Mouse (Mus musculus) cerebellum, adult 11-12 months (tissue): Measurements from ENCODE around the gene Sec61b.

Source experiments
- DNase-seq: peaks from one replicate; pipeline ENCODE4 v3.0.0; 2022

Sec61b gene

DNA sequence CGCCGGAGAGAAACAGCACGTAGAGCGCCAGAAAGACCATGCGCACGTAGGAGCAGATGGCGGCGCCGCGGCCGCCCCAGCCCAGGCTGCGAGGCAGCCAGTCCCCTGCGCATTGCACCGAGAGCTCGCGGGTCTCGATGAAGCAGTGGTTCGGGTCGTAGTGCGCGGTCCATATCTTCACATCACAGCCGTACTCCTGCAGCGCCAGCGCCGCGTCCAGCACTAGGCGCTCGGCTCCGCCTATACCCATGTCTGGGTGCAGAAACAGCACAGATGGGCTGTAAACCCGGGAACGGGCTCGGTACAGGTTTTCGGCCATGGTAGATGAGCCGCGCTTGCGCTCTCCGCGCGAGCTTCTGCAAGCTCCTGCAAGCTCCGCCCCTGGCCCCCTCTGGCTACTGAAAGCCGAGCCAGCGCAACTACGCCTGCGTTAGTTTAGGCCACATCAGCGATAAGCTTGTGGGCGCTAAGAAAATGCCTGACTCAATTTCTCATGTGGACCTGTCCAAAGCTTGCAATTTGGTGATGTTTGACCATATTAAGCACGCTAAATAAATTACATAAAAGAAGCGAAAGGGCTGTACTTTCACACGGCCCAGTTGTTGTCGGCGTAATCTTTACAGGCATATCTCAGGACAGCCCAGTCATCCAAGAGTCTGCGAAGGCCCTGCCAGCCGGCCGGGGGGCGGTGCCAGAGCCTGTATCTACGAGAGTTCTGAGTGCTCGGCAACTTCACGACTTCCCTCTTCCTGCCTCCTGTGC lies at the start of gene Sec61b, which contains the start of gene Alg2:
Gene Sec61b (plus strand): TSS at position 691 of the 762 bp plus-strand sequence.
Gene Alg2 (minus strand): TSS at position 366 of the 762 bp plus-strand sequence.
- peak; percentile 98 for DNase-seq

- DNase-seq: no peak
Observed at GRCm38 (mm10) chr4:47425247-47425830, 49.1 kb upstream of the Sec61b start.

- DNase-seq: no peak
Observed at GRCm38 (mm10) chr4:47427606-47428005, 46.9 kb upstream of the Sec61b start.

- DNase-seq: no peak
Observed at GRCm38 (mm10) chr4:47430557-47430956, 43.9 kb upstream of the Sec61b start.

- DNase-seq: no peak
Observed at GRCm38 (mm10) chr4:47431081-47431480, 43.4 kb upstream of the Sec61b start.

DNA sequence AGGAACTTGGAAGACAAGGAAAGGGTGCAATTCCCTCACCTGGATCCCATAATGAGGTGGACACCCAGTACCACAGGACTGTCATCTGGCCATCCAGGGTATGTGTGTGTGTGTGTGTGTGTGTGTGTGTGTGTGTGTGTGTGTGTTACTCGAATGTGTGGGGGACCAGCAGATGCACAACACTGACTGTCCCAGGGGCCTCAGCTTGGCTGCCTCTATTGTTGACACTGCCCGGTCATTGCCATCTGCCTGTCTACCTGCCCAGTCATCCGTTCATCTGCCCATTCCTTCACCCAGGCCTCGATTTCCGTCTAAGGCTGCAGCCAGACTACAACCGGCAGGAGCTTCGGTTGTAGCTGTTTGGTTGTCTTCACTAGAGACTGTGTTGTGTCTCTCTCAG lies 41.7 kb upstream of the Sec61b start:
- no peak for DNase-seq

GRCm38 (mm10) chr4:47435131-47435530 lies 39.3 kb upstream of the Sec61b start:
- no peak for DNase-seq

DNA sequence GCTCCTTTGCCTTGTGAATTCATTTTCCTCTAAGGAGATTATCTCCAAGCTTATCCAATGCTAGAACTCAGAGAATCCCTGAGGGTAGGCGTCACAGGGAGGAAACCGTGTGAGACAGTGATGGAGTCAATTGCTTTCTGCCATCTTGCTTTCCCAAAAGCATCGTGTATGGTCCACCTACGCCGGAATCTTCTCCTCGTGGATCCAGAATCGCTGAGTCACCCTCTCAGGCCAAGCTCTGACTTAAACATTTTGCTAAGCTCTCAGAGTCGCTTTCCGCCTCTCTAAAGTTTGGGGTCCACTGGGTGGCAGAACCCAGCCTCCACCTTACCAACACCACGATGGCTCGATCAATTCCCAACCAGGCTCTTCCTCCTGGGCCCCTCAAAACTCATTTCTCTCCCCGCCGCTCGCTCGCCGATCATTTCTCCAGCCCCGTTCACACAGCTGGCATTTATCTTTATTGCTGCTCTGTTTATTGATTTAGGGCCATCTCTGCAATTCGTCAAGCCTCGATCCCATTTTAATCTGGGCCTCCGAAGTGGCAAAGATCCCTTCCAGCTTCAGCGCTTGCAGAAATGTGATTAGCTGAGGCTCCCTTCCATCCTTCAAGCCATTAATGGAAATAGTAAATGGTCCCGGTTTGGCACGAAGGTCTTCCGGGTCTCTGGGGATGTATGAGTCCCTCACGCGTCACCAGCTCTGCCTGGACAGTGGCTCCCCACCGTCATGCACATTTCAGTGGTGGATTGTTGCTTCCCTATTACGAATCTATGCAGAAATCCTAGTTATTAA lies 38.7 kb upstream of the Sec61b start:
- no peak for DNase-seq

GRCm38 (mm10) chr4:47437365-47438340 lies 36.8 kb upstream of the Sec61b start:
- peak; percentile 85 for DNase-seq

GRCm38 (mm10) chr4:47438956-47439355 lies 35.5 kb upstream of the Sec61b start:
- DNase-seq: no peak

GRCm38 (mm10) chr4:47440951-47441350 lies 33.5 kb upstream of the Sec61b start:
- DNase-seq: no peak

DNA sequence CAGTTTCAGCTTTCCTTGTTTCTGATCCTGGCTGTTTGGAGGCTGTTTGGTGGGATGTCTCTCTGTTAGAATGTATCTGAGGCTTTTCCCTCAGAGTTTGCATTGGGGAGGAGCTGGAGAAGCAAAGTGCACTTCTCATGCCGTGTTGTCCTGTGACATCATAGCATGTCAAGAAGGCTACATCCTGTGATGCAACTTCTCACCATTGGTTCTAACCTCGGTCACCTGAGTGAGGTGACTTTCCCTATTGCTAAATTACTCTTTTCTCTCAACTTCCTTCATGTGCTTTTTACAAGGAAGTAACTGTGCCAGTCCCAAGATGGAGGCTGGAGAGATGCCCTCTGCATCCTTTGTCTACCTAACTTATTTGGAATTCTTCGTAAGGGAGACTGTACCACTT lies 25.9 kb upstream of the Sec61b start:
- no peak for DNase-seq

GRCm38 (mm10) chr4:47449116-47449515 lies 25.3 kb upstream of the Sec61b start:
- no peak for DNase-seq

DNA sequence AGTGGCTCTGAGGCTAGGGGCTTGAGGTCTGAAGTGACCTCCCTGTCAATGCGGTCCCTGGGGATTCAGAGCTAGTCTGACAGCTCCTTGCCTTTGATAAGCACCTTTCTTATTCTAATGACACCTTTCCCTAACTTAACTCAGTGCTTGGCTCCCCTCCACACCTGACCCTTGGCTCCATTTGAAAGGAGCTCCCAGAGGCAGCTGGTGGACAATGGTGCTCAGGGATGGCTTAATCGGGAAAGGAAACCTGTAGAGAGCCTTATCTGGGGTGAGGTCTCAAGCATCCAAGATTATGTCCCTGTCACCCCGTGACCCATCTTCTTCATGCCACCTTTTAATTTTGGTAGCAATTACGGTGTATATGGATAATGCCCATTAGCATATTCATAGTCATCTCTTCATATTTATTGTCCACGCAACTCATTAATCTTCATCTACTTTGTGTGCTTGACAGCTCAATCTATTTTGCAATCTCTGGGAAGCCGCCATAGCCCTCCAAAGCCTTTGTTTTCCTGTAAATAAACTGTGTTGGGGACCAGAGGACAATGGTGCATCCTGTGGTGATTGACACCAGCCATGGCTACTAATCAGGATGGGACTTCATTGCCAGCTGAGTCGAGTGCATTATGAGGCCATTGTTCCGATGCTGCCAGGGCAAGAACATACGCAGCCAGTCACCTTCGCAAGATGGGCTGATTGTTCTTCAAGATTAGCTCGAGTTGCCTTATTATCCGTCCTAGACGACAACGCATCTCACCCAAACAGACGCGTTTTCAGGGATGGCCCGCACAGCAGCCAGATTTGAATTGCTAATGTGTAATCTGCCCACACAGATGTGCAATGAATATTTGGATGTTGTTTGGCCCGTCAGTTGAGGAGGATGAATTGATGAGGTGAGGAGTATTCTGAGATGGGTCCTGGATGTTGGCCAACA lies 24.6 kb upstream of the Sec61b start:
- DNase-seq: no peak

DNA sequence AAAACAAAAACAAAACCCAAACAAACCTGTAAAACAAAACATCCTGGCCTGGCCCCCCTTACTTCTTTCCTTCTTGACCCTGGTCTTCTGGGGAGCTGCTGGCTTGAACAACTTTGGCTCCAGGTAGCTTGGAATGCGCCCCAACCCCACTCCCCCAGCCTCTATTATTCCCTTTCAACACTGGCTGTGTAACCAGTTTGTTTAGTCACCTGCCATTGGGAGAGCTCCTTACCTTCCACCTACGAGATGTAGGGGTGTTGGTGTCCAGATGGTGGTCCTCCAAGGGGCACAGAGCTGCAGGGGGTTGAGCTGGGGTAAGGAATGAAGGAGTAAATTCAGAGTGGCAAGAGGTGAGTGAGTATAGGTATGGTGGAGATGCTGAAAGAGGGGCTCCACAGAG lies 7.3 kb upstream of the Sec61b start:
- no peak for DNase-seq

DNA sequence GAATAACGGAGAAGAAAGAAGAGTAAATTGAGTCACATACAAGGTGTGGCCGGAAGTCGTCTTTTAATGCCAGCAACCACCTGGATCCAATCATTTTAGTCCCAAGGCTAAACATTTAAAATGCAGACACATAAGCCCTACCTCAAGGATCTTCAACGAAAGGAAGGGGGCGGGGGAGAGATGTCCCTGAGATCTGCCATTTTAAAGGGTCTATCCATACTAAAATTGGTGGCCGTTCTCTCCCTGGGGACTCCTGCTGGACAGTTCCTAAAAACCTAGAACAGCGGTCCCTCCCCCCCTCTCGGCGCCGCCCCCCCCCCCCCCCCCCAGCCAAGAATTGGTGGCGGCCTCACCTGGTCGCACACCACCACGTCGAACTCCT lies 881 bp upstream of the Sec61b start:
- DNase-seq: no peak

GRCm38 (mm10) chr4:47474730-47475643 lies 529 bp downstream of the Sec61b start:
- DNase-seq: no peak

DNA sequence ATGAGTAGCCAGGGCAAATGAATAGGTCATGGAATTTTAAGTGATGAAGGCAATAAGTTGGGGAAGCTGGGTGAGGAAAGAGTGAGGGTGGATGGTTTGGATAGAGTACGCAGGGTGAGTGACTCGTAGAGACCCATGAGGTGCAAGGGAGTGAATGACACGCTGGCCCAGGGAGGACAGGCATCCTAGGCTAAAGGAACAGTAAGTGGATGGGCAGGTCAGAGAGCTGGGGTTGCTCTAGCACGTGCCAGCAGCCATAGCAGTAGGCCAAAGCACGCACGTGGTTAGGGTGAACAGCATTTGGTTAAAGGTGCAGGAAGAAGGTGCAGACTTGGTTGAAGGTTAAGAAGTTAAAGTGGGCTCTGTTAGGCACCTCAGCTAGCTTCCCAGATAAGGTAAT lies 3.1 kb downstream of the Sec61b start:
- no peak for DNase-seq

- DNase-seq: no peak
Observed at GRCm38 (mm10) chr4:47480095-47480494, 5.6 kb downstream of the Sec61b start.

GRCm38 (mm10) chr4:47480576-47480975 lies 6.1 kb downstream of the Sec61b start:
- DNase-seq: no peak
